Mouse (Mus musculus) splenic B cell, adult 2 months (primary cell): ENCODE measurements around the gene Car3.
"Not testable (repeated sequence)": the region's sequence is repeated elsewhere in the genome, so short reads cannot be mapped to it uniquely, and the experiment has no call there.

Source experiments
- DNase-seq: peaks from one replicate; pipeline ENCODE4 v3.0.0-alpha.2; 2011; ENCODE audit warnings: low read depth, low spot score
- H3K27me3 ChIP-seq: 2 replicates; pipeline ENCODE4 v1.6.1; 2012; ENCODE audit warnings: mild to moderate bottlenecking, low read length, moderate library complexity, mixed read lengths; ENCODE audit not compliant: control insufficient read depth, poor library complexity, insufficient read depth, severe bottlenecking
- H3K36me3 ChIP-seq: 2 replicates; pipeline ENCODE4 v1.6.1; 2012; ENCODE audit warnings: mild to moderate bottlenecking, low read length, moderate library complexity, mixed read lengths; ENCODE audit not compliant: control insufficient read depth, poor library complexity, insufficient read depth, severe bottlenecking

Car3 gene

DNA sequence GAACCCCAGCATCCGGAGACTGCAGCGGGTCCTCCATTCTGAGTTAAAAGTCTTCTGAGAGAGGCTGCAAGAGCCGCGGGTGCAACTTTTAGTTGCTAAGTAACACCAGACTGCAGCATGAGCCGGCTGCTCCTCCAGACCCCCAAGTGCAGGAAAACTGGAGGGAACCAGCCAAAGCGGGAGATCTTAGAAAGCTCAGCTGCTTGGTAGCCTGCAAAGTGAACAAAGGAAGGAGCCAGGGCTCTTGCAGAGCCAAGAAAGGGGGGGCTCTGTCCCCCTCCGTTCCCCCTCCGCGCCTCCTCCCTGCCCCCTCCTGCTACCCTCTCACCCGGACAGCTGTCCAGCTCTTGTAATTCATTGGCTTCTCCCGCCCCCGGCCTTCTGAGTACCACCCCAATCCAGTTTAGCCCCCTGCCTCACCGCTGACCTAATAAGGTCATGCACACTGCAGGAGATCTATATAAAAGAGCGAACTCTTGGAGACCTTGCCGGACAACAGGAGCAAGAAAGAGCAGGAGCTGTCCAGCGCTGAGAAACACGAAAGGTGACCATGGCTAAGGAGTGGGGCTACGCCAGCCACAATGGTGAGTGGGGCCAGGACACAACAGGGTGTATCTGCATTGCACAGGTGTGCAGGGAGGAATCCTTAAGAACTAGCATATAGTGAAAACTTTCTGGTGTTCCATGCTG lies at the start of gene Car3:
TSS of gene Car3 (plus strand) at position 491 of the 690 bp plus-strand sequence.
- Histone ChIP-seq H3K36me3 (no peaks in the 10 kb centered on the region), H3K27me3 (no peaks in the 10 kb centered on the region)
- no peak for DNase-seq

DNA sequence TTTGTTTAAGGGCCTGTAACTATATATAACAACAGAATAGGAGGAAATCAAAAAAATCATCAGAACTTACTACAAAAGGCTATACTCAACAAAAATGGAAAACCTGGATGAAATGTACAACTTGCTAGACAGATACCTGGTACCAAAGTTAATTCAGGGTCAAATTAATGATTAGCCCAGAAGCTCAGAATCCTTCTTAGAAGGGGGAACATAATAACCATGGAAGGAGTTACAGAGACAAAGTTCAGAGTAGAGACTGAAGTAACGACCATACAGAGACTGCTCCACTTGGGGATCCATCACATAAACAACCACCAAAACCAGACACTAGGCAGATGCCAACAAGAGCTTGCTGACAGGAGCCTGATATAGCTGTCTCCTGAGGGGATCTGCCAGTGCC lies 47.9 kb upstream of the Car3 start:
- H3K36me3 ChIP-seq, DNase-seq, H3K27me3 ChIP-seq: not testable (repeated sequence)

DNA sequence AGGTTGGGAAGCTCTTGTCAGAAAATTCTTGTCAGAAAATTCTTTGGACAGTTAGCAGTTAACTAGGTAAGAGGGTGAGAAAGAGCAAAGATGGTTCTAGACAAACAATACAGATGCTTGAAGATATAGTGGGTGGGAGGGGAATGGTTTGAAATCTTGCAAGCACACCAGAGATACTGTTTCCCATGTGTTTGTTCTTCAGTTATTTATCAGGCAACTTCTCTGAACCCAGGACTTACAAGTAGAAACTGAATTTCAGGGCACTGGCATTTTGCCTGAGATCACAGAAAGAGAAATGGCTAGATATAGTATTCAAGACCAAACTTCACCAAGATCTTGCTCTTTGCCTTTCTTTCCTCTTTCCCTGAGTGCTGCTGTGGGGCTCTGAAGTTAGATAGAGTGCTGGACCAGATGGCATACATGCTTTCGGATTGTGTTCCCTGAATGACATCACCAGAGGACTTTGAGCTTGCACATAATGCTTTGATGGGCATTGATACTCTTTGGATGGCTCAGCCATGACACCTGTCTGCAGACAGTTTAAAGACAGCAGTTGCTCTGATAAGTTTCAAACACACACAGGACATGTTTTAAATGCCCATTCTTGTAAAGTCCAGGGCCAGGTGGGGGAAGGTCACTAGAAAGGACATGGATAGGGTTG lies 43.3 kb upstream of the Car3 start:
- no peak for DNase-seq
- no peaks in the 10 kb centered on the region for H3K36me3 ChIP-seq
- H3K27me3 ChIP-seq: no peaks in the 10 kb centered on the region

DNA sequence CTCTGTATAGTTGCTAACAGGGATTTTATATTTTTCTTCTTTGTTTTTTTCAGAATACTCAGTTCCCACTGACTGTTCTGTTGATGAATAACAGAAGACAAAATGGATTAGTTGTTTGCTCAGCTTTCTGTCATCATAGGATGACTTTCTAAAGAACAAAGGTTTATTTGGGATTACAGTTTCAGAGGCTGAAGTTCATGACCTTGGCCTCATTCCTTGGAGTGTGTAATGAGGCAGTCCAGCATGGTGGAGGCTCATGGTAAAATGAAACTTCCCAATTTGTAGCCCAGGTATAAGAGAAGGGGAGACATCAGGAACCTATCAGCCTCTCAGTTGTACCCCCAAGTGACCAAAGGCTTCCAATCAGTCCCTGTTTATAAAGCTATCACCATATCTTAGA lies 34.4 kb upstream of the Car3 start:
- Histone ChIP-seq H3K36me3 (no peaks in the 10 kb centered on the region), H3K27me3 (no peaks in the 10 kb centered on the region)
- DNase-seq: no peak

DNA sequence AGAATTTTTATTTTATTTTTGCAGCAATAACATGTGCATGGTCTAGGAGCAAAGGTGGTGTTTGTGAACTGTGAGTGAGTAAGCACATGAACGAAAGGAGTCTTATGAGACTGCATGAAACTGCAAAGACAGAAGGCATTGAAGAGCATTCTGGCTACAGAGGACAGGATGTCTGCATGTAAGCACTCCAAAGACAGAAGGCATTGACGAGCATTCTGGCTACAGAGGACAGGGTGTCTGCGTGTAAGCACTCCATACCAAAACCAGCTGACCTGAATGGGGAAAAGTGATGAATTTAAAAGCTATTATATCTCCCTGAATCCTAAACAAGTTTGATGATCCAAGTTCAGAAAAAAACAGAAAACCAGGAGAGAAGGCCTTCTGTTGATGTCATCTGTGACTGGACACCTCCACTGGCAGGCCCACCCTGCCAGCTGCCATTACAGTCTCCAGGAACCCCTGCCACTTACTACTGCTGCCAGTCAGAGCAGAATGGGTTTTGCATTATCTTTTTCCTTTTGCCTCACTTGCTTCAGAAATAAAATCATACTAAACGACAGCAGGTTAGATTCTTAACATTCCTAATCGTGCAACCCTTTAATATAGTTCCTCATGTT lies 32.0 kb upstream of the Car3 start:
- Histone ChIP-seq H3K27me3 (no peaks in the 10 kb centered on the region), H3K36me3 (no peaks in the 10 kb centered on the region)
- no peak for DNase-seq

DNA sequence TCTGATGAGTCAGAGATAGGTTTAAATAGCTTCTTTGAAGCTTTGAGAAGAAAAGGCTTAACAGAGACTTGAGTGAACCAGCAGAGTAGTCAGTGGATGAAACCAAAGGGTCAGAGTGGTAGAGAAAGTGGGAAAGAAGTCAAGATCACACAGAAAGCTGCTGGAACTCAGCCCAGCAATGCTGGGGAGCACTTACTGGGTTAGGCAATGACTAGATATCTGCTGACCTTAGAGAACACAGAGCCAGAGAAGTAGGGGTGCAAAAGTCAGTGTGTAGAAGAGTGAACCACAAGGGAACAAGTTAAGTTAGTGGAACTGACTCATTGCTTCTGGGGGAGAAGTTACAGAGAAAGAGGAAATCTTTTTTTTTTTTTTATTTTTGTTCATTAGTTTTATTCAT lies 30.5 kb upstream of the Car3 start:
- DNase-seq: no peak
- Histone ChIP-seq H3K36me3 (no peaks in the 10 kb centered on the region), H3K27me3 (no peaks in the 10 kb centered on the region)

DNA sequence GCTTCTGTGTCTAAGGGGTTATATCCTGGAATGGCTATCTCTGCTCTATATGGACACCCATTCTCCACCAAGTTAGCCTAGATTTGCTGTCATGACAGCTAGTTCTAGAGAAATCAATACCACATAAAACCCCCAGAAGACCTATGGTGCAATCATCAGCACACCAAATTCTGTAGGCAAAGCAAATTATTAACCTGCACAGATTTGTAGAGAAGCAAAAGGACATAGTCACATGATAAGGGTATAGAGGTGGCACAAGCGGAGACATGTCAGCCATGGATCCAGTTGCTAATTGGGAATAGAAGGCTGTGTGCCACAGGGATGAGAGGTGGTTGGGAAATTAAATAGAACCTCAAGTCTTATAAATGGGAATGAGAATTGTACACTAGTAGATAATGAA lies 24.4 kb upstream of the Car3 start:
- no peak for DNase-seq
- no peaks in the 10 kb centered on the region for H3K36me3 ChIP-seq
- peaks cover 1% of the 10 kb centered on the region; the same call in 1 of the 2 replicates for H3K27me3 ChIP-seq

DNA sequence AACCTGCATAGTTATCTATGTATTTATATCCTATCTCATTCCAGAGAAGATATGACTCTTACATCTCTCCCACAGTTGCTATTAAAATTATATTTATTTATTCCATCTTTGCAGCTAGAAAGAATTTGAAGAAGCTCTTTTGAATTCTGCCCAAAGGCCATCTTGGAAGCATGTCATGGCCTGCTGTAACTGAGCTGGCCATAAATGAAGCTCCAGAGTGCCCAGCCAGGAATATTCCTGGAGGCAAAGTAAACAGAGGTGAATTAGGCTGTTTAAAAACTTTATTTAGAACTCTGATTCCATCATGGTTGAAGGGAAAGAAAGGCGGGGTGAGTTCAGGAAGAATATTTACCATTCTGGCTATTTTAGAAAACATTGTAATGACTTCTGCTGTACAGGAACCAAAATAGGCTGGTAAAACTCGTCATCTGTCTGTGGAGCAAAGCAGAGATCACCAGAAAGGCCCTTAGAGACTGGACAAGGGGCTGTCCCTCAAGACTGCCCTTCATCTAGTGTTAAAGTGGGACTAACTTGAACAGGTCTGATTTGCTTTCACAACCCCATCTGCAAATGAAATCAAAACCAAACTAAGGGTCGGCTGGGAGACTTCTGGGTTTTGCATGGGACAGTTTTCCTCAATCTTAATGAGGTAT lies 23.7 kb upstream of the Car3 start:
- H3K27me3 ChIP-seq: peaks cover 1% of the 10 kb centered on the region; the same call in 1 of the 2 replicates
- DNase-seq: no peak
- no peaks in the 10 kb centered on the region for H3K36me3 ChIP-seq

DNA sequence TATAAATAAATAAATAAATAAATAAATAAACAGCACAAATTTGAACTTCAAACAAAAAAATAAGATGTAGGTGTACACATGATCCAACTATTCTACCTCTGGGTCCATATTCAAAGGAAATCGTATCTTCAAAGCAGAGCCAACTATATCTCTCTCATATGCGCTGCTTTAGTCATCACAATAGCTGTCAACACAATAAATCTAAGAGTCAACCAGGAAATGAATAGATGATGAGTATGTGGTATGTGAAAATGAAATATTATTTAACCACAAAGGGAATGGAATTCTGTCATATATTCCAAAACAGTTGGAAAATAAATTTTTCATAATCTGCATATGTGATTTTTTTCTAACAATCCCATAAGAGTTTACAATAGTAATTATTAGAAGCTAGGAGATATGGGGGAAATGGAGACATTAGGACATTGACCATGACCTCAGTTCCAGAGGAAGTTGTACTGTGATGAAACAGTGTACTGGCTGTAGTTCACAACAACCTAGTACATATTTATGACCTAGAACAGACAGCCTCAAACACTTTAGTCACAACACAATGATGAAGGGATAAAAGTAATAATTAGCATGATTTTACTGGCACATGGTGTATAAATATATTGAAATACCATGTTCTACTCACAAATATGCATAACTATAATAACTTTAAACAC lies 14.6 kb upstream of the Car3 start:
- Histone ChIP-seq H3K27me3 (no peaks in the 10 kb centered on the region), H3K36me3 (no peaks in the 10 kb centered on the region)
- no peak for DNase-seq

DNA sequence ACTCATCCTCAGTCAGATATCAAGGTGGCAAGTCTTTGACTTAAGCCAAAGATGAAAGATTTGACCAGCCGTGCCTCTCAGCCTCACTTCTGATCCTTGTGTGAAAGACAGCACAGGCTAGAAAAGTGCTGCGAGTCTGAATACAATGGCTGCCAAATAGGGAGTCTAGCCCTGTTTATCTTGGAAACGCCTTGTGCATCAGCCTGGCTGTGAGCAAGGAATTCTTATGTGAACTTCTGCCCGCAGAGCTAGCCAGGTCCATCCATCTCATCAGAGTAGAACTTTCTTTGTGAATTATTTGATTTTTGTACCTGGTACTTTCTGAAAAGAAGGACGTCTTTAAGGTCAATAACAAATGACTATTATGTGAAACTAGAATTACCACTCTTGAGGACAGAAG lies 9.3 kb upstream of the Car3 start:
- DNase-seq: no peak
- no peaks in the 10 kb centered on the region for H3K27me3 ChIP-seq

DNA sequence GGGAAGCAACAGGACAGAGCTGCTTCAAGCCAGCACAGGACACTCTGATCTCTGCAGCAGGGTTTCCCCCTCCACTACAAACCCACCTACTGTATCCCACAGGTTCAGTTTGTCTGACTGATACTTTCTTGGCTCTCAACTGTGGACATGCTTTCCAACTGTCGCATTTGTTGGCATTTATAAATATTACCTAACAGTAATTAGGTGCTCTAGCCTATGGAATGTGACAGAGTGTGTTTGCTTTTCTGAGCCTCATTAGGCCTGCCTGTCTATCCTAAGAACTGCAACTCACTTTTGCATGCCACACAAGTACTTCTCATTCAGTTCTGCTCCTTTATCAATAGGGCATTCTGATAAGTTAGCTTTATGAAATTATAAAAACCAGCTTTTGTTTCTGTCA lies 8.9 kb upstream of the Car3 start:
- Histone ChIP-seq H3K27me3 (no peaks in the 10 kb centered on the region), H3K36me3 (no peaks in the 10 kb centered on the region)
- no peak for DNase-seq

More for the DNA sequence above, 9.3 kb upstream of the Car3 start:
- no peaks in the 10 kb centered on the region for H3K36me3 ChIP-seq

DNA sequence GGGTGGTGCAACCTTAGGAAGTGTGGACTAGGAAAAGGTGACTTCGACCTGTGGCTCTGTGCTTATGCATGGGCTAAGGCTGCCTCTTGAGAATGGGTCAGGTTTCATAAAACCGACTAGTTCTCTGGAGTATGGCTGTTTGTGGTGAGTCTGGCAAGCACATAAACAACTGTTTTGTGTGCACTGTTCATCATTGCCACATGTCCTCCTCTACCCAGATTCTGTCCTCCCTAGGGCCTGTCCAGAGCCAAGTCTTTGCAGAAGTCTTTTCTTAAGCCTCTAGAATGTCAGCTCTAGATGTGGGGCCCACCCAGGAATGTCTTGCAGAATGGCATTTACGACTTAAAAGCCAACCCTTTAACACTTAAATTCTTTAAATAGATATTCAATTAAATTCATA lies 5.4 kb upstream of the Car3 start:
- no peaks in the 10 kb centered on the region for H3K27me3 ChIP-seq
- DNase-seq: no peak
- no peaks in the 10 kb centered on the region for H3K36me3 ChIP-seq

DNA sequence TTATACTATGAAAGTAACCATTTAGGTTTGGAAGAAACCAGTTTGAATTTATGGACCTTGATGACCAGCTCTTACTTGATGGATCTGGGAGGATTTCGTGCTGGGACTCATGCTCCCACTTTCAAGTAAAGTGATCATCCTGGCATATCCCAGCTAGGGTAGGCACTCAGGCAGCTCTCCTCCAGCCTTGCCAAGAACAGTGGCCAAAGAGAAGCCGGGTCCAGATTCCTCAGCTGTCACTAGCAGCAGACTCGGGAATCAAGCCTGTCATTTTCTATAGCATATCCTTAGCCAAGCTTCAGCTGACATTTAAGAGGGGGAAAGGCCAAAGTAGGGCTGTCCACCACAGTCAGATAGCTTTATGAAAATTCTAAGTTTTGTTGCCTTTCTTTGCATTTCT lies 3.0 kb upstream of the Car3 start:
- DNase-seq: no peak
- no peaks in the 10 kb centered on the region for H3K27me3 ChIP-seq
- H3K36me3 ChIP-seq: no peaks in the 10 kb centered on the region

DNA sequence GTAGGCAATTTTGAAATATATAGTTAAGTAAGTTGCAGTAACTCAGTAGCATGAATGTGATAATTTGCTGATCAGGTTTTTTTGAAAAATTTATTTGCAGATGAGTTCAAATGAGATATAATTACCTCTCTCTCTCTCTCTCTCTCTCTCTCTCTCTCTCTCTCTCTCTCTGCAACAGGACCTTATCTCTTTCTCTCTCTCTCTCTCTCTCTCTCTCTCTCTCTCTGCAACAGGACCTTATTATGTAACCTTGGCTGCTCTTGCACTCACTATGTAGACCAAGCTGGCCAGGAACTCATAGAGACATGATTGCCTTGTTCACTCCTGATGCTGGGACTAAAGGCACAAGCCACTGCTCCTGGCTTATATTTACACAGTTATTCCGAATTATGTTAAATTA lies 2.1 kb upstream of the Car3 start:
- no peak for DNase-seq
- Histone ChIP-seq H3K27me3 (no peaks in the 10 kb centered on the region), H3K36me3 (no peaks in the 10 kb centered on the region)

DNA sequence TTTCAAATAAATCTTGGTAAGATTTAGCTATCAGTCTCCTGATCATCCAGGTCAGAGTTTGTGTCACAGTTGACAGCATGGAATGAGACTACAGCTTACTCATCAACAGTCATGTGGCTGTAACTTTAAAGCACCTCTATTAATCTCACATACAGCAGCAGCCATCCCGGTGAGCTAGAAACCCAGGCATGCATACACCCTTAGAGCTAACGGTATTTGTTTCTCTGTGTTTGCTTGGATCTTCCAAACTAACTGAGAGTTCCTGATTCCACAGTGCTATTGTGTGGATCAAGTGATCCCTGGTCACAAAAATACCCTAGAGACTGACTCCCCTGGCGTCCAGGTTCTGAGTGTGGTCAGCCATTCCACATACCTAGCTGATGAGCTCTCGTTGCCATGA lies 1.5 kb upstream of the Car3 start:
- H3K36me3 ChIP-seq: no peaks in the 10 kb centered on the region
- no peak for DNase-seq
- no peaks in the 10 kb centered on the region for H3K27me3 ChIP-seq
